Mouse (Mus musculus): ENCODE measurements at regions not wholly inside any gene's neighbourhood (a gene's known extent, or its start where the extent isn't known, plus 50 kb on each side); places are given as distances from the start of the nearest gene placed in this dataset.

DNA sequence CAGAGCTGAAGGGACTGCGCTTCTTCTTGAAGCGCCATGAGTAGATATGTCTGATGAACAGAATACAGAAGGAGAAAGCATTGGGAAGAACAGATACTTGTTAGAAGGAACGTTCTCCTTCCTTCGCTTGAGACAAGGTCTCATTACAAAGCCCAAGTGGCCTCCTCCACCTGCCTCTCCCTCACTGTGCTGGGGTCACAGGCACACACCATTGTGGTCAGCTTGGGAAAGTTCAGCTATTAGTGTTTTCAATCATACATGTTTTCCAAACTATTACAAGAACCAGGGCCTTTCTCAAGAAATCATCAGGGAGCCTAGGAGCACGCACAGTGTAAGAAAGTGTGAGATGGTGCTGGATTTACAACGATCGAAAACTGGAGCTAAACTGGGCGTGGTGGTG lies 445.0 kb downstream of the Sox2 start:
- no peak overlapping the region for H3K27ac ChIP-seq (ENCODE audit: low read depth)
- TF ChIP-seq CTCF (IDR thresholded peaks at IDR 0.05; ENCODE audit: low read depth), result no peak
- H3K4me3 ChIP-seq (ENCODE audit: low read depth, low read length), result no peak overlapping the region
- H3K4me1 ChIP-seq (ENCODE audit: insufficient read depth), result no peaks in the 10 kb centered on the region
- no peak overlapping the region for H3K9ac ChIP-seq
- ATAC-seq (ENCODE audit: insufficient read depth) (no peak), DNase-seq (no peak)
- H3K9me3 ChIP-seq (ENCODE audit: low read depth, low read length), result no peaks in the 10 kb centered on the region
- H3K36me3 ChIP-seq (ENCODE audit: insufficient read depth), result no peaks in the 10 kb centered on the region
- no peaks in the 10 kb centered on the region for H3K27me3 ChIP-seq (ENCODE audit: insufficient read depth, low read length)
- WGBS, result 88% methylated on average over 8 of the region's 8 CpGs
- H3K4me2 ChIP-seq, result no peak overlapping the region

GRCm38 (mm10) chr3:35096381-35096780 lies 446.2 kb downstream of the Sox2 start:
- TF ChIP-seq CTCF (IDR thresholded peaks at IDR 0.05; ENCODE audit: low read depth), result no peak
- peaks cover 5% of the 10 kb centered on the region; the same call in 1 of the 2 replicates for H3K27me3 ChIP-seq (ENCODE audit: insufficient read depth, low read length)
- DNase-seq (no peak), ATAC-seq (ENCODE audit: insufficient read depth) (no peak)
- H3K9me3 ChIP-seq (ENCODE audit: low read depth, low read length), result no peaks in the 10 kb centered on the region
- H3K9ac ChIP-seq, result no peak overlapping the region
- no peak overlapping the region for H3K4me2 ChIP-seq
- H3K4me3 ChIP-seq (ENCODE audit: low read depth, low read length), result no peak overlapping the region
- no peaks in the 10 kb centered on the region for H3K36me3 ChIP-seq (ENCODE audit: insufficient read depth)
- H3K4me1 ChIP-seq (ENCODE audit: insufficient read depth), result no peaks in the 10 kb centered on the region
- H3K27ac ChIP-seq (ENCODE audit: low read depth), result no peak overlapping the region
- WGBS, result 79% methylated on average over 5 of the region's 5 CpGs

DNA sequence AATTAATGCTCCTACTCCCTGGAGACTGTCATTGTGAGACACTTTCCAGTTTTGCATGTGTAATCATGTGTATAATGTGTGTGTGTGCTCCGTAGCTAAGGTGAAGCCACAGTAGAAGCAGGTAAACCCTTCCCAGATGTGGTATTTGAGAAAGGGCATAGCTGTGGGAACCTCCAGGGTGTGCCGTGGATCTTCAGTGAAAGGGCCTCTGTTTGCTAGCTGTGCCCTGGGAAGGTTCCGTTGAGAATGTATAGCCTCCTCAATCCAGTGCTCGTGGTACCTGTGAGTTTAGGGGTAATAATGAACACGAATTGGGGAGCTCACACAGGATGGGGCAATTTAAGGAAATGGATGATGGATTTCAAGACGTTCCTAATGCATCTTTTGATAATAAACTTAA lies 447.6 kb downstream of the Sox2 start:
- no peak for DNase-seq
- ATAC-seq (ENCODE audit: insufficient read depth), result no peak

DNA sequence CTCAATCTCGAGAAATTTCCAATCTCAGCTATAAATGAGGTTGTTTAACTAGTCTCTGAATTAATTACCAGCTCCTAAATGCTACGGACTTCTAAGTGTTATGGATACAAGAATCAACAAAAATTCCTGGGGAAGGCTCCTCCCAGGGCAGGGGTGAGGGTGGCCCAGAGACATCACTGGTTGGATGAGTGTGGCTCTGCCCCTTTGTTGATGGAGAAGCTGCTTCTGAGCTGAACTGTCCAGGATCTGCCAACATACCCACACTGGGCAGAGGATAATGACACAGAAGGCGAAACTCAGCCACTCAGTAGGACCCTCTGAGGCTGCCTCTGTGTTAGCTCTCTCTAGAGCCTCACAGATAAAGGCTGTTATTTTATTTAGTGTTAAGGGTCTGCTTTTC lies 449.0 kb downstream of the Sox2 start:
- WGBS, result 55% methylated on average over 3 of the region's 3 CpGs
- no peak overlapping the region for H3K4me2 ChIP-seq
- H3K27ac ChIP-seq (ENCODE audit: low read depth), result no peak overlapping the region
- H3K4me3 ChIP-seq (ENCODE audit: low read depth, low read length), result no peak overlapping the region
- ATAC-seq (ENCODE audit: insufficient read depth) (no peak), DNase-seq (no peak)
- no peaks in the 10 kb centered on the region for H3K36me3 ChIP-seq (ENCODE audit: insufficient read depth)
- no peaks in the 10 kb centered on the region for H3K4me1 ChIP-seq (ENCODE audit: insufficient read depth)
- peaks cover 5% of the 10 kb centered on the region; the same call in 1 of the 2 replicates for H3K27me3 ChIP-seq (ENCODE audit: insufficient read depth, low read length)
- TF ChIP-seq CTCF (IDR thresholded peaks at IDR 0.05; ENCODE audit: low read depth), result no peak
- H3K9me3 ChIP-seq (ENCODE audit: low read depth, low read length), result no peaks in the 10 kb centered on the region
- H3K9ac ChIP-seq, result no peak overlapping the region

More for the DNA sequence above, 447.6 kb downstream of the Sox2 start:
- Histone ChIP-seq H3K4me3 (ENCODE audit: low read depth, low read length) (no peak overlapping the region), H3K36me3 (ENCODE audit: insufficient read depth) (no peaks in the 10 kb centered on the region), H3K27me3 (ENCODE audit: insufficient read depth, low read length) (peaks cover 5% of the 10 kb centered on the region; the same call in 1 of the 2 replicates), H3K9me3 (ENCODE audit: low read depth, low read length) (no peaks in the 10 kb centered on the region), H3K27ac (ENCODE audit: low read depth) (no peak overlapping the region), H3K4me1 (ENCODE audit: insufficient read depth) (no peaks in the 10 kb centered on the region), H3K9ac (no peak overlapping the region), H3K4me2 (no peak overlapping the region)
- TF ChIP-seq CTCF (IDR thresholded peaks at IDR 0.05; ENCODE audit: low read depth), result no peak
- WGBS, result 73% methylated on average over 6 of the region's 6 CpGs

GRCm38 (mm10) chr3:35099876-35100420 lies 449.7 kb downstream of the Sox2 start:
- TF ChIP-seq CTCF (IDR thresholded peaks at IDR 0.05; ENCODE audit: low read depth), result no peak
- no peak for ATAC-seq (ENCODE audit: insufficient read depth)
- no peaks in the 10 kb centered on the region for H3K9me3 ChIP-seq (ENCODE audit: low read depth, low read length)
- DNase-seq, result no peak
- H3K36me3 ChIP-seq (ENCODE audit: insufficient read depth), result no peaks in the 10 kb centered on the region
- H3K27me3 ChIP-seq (ENCODE audit: insufficient read depth, low read length), result peaks cover 5% of the 10 kb centered on the region; the same call in 1 of the 2 replicates
- no peak overlapping the region for H3K27ac ChIP-seq (ENCODE audit: low read depth)
- H3K4me1 ChIP-seq (ENCODE audit: insufficient read depth), result no peaks in the 10 kb centered on the region
- H3K4me2 ChIP-seq, result no peak overlapping the region
- H3K4me3 ChIP-seq (ENCODE audit: low read depth, low read length), result no peak overlapping the region
- 55% methylated on average over 10 of the region's 10 CpGs for WGBS
- no peak overlapping the region for H3K9ac ChIP-seq

DNA sequence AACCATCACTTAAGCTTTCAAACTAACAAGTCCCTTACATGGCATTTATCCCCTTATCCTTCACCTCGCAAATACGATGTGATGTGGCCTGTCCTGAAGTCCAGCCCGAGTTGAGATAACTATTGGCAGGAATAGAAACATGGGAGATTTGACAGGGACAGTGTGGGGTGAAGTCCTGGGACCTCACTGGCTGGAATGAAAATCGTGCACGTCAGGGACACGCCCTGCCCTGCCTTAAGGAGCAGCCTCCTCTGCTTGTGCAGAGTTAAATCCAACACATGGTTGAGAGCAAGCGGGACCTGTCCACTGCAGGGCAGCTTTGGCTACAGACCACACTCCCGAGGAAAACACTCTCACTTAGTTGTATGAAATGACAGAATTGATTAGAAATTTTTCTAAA lies 451.1 kb downstream of the Sox2 start:
- Histone ChIP-seq H3K4me2 (no peak overlapping the region), H3K36me3 (ENCODE audit: insufficient read depth) (no peaks in the 10 kb centered on the region), H3K27me3 (ENCODE audit: insufficient read depth, low read length) (peaks cover 5% of the 10 kb centered on the region; the same call in 1 of the 2 replicates), H3K4me1 (ENCODE audit: insufficient read depth) (no peaks in the 10 kb centered on the region), H3K27ac (ENCODE audit: low read depth) (no peak overlapping the region), H3K4me3 (ENCODE audit: low read depth, low read length) (no peak overlapping the region), H3K9me3 (ENCODE audit: low read depth, low read length) (no peaks in the 10 kb centered on the region), H3K9ac (no peak overlapping the region)
- 43% methylated on average over 8 of the region's 8 CpGs for WGBS
- TF ChIP-seq CTCF (IDR thresholded peaks at IDR 0.05; ENCODE audit: low read depth), result no peak
- no peak for ATAC-seq (ENCODE audit: insufficient read depth)
- DNase-seq, result no peak

GRCm38 (mm10) chr3:35101951-35102350 lies 451.7 kb downstream of the Sox2 start:
- Histone ChIP-seq H3K27me3 (ENCODE audit: insufficient read depth, low read length) (peaks cover 5% of the 10 kb centered on the region; the same call in 1 of the 2 replicates), H3K9me3 (ENCODE audit: low read depth, low read length) (no peaks in the 10 kb centered on the region), H3K9ac (no peak overlapping the region), H3K27ac (ENCODE audit: low read depth) (no peak overlapping the region), H3K36me3 (ENCODE audit: insufficient read depth) (no peaks in the 10 kb centered on the region), H3K4me3 (ENCODE audit: low read depth, low read length) (no peak overlapping the region), H3K4me2 (no peak overlapping the region), H3K4me1 (ENCODE audit: insufficient read depth) (no peaks in the 10 kb centered on the region)
- TF ChIP-seq CTCF (IDR thresholded peaks at IDR 0.05; ENCODE audit: low read depth), result no peak
- peak; percentile 19; the same call in 1 of the 2 replicates for ATAC-seq (ENCODE audit: insufficient read depth)
- DNase-seq, result peak; percentile 37
- 49% methylated on average over 5 of the region's 5 CpGs for WGBS

Data from lung, embryonic 14.5 days (tissue).